Mouse (Mus musculus) megakaryocyte-erythroid progenitor cell, adult 5 weeks (primary cell): ENCODE measurements around the gene Wdr46. TPM values are rescaled to one million over a fixed set of nuclear protein-coding genes. Genes with fewer than 3 reads are reported as not detected.

Source experiments
- polyA plus RNA-seq: library from polyadenylated mRNA; stranded (reverse); fragments of >175 nt; gene quantifications from 2 replicates; pipeline ENCODE4 v1.2.3, GENCODE M21; 2012

Wdr46 gene
- polyA plus RNA-seq: 131 and 141 TPM in 2 replicates

DNA sequence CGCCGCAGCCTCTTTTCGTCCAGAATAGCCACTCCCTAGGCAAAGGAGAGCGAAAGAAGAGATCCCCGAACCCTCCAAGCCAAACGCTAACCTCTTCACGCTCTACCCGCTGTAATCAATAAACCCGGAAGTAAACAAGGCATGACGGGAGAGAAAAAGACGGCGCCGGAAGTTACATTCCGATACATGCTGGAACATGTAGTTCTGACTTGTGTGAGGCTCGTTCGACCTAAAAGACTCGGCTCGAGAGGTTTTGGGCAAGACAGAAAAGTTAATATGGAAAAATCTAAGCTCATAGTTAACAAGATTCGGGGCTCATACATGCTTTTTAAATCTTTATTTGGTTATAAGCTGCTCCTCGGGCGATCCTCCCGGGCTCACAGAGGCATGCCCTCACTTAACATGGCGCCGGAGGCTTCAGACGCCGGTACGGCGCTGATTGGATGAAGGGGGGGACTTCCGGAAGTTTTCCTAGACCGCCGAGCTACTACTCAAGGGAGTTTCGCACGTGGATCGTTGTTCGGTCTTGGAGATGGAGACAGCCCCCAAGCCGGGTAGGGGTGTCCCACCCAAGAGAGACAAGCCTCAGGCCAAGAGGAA lies at the start of gene Wdr46, which contains the start of gene Pfdn6:
Gene Wdr46, plus strand, starts transcription at position 455 of the 600 bp plus-strand sequence.
Gene Pfdn6, minus strand, starts transcription at position 138 of the 600 bp plus-strand sequence.

DNA sequence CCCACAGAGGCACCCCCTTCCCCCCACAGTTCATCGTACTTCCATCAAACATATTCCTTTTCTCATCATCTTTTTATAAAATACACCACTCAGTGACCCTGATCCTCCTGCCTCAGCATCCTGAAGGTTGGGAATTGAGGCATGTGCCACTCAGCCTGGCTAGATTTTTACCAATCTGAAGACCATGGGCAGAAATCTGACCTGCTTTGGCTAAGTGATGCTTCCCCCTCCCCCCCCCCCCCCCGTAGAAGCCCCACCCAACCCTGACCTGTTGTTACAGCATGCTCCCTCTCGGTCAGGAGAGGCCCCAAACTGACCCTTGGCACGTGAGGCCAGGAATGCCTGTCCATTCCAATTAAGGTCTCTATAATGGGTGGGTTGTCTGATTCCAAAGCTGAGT lies 35.6 kb upstream of the Wdr46 start, which contains the start of gene Platr17:
Gene Platr17, plus strand, starts transcription at position 301 of the 400 bp plus-strand sequence.

DNA sequence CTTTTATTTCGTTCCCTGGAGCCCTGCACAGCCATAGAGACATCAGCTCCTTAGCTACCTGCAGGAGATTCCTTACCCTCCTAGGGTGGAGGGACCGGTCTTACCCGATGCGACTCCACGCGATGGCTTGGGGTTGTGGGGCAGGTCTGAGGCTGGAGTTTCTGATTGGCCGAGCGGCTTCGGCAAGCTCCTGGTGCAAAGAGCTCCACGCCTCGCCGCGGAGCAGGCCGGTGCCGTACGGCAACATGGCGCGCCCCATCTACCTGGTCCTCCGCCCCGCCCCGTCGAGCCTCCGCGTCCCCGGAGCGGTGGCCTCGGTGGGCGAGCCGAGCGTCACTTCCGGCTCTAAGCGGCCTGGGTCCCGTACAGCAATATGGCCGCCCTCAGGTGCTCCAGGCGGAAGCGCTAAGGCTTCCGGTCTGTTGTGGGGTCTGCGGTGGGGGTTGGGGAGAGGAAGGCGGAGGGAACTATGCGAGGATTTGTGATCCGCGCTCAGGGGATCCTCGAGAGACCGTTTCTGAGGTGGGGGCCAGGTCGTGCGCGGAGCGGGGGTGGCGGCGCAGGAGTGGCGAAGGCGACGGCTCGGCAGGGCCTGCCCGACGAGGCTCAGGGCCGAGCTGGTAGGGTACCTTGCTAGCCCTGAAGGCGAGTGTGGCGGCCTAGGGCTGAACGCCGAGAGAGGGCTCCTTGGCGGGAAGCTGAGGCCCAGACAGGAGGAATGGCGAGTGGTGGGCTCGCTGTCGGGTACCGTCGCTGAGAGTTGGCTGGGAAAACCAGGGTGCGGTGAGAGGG lies 31.2 kb upstream of the Wdr46 start, which contains the start of gene Daxx:
Gene Daxx, plus strand, starts transcription at position 338 of the 792 bp plus-strand sequence.

DNA sequence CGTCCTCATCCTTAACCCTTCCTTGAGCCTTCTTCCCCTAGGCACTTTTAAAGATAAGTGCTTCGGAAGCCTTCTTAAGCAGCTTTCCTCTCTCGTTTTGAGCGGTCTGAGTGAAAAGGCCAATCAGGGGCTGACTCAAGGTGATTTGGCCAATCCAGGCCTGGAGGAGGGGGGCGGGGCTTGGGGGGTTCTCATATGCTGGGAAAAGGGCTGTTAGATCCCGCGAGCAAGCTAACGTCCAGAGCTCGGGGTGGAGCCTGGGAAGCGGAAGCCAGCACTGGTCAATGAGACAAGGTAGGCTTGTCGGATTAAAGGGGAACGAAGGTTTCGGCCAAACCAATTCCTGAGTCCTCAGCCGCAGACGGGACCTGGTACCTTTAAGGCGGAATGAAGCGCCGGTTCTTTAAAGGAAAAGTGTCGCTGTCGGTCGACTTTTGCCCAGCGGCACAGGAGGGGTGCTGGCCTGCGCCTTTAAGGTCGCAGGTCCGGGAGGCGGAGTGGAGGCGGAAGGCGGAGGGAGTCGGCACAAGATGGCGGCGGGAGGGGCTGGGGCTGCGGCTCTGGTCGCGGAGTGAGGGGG lies 24.7 kb upstream of the Wdr46 start, which contains the start of the genes Tapbp and Zbtb22:
Gene Tapbp, plus strand, starts transcription at position 229 of the 580 bp plus-strand sequence.
Gene Zbtb22, plus strand, starts transcription at position 234 of the 580 bp plus-strand sequence.

DNA sequence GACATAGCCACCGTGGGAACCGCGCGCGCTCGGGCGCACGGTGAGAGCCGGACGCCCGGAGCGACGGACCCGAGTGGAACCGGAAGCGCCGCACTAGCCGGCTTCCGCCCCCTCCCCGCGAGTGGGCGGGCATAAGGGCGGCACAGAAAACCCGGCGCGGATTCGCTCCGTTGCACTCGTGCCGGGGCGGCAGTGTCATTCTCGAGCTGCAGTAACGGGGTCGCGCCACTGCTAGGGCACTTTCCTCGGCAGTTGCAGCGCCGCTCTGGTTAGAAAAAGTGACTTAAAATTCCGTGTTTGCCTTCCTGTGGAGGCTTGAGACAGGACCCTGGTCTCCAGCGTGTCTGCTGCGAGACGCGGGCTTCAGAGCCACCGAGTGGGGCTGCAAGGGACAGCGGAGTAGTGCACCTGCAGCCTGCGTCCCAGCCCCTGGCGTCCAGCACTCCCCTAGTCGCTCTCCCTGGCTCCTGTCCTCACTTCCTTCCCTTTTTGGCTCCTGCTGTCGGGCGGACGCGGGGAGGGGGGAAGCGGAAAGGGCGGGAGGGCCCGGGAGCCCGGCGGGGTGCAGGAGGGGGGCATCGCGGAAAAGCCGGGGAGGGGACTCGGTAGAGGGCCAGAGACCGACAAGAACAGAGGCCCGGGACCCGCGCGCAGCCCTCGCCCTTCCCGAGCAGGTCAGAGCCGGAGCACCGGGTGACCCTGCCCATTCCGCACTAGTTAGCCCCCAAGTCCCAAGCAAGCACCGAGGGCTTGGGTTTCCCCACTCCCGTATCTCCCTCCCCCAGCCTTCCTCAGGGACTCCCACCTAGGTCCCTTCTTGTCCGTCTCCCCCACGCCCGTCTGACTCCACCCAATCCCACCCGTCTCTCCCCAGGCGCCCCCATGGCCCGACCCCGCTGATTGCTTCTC lies 10.8 kb upstream of the Wdr46 start, which contains the start of gene Rgl2:
Gene Rgl2, plus strand, starts transcription at position 173 of the 909 bp plus-strand sequence.

DNA sequence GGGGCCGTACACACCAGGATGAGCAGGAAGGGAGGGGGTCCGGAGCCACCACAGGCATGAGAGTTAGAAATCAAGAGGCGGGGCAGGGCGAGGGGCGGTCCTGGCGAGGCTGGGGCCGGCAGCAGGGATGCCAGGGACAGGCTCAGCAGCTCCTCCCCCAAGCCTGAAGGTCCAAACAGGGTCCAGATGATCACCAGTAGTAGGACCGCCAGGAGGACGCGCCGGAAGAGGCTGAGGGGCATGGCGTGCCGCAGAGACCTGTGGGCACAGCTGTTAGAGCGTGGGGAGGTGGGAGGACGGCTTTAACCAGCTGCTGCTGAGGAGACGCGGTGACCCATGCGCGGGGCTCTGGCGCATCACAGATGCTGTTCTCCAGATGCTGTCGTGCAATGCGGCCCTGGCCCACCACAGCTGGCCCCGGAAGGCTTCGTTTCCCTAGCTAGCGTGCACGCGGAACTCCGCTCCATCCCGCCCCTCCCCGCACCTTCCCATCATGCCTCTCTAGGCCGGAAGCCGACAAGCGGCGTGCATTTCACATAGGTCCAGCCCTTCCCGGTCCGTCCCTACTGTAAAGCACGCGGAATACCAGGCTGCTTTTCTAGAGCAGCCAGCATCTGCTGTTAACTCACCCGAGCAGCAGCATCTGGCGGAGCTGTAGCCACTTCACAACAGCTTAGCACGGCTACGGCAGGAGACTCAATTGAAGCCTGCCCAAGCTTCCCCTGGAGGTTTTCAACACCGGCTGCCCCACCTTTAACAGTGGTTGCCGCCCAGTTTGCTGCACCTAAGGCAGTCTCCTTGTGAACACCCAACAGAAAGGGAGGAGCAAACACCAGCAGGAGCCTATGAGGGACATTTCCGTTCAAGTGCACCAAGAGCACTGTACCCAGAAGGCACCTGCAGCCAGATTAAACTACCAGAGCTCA lies 10.8 kb downstream of the Wdr46 start, which contains the start of gene B3galt4:
Gene B3galt4, minus strand, starts transcription at position 468 of the 926 bp plus-strand sequence.

DNA sequence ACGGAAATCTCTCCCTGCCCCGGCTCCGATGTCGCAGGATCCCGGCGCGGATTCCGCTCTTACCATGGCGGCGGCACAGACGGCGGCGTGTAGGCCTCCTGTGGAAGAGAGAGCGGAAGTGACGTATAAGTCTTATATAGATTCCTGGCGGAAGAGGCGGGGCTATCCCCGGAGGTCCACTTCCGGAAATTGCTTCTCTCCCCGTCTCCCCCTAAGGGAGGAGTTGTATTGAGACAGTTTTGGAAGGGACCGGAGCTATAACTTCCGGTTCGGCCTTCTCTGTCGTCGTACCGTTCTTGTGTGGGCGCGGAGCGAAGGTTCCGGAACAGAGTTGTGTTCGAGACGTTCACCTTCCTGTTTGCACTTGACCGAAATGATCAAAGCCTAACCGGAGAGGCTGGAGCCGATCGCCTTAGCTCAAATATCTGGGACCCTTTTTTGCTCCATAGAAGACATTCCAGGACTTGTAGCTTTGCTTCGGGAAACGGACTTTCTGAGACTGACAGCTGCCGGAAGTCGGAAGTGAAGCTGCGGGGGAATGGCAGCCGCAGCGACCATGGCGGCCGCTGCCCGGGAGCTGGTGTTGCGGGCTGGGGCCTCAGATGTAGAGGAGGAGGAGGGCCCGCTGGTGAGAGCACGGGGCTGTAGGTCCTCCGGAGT lies 15.2 kb downstream of the Wdr46 start, which contains the start of the genes Vps52 and Rps18:
Gene Vps52, plus strand, starts transcription at position 258 of the 660 bp plus-strand sequence.
Gene Rps18, minus strand, starts transcription at position 447 of the 660 bp plus-strand sequence.

Other genes starting within 250 kb of the Wdr46 start
- gene March2, start 222.0 kb upstream of the Wdr46 start, polyA plus RNA-seq: 16.8 and 20.2 TPM in 2 replicates
- gene Rab11b, start 180.1 kb upstream of the Wdr46 start, polyA plus RNA-seq: 161 and 162 TPM in 2 replicates
- gene Angptl4, start 158.8 kb upstream of the Wdr46 start, polyA plus RNA-seq: 4.6 and 5.9 TPM in 2 replicates
- 2.8 and 2.9 TPM in 2 replicates for gene Kank3, start 130.1 kb upstream of the Wdr46 start, polyA plus RNA-seq
- gene Rps28, start 116.1 kb upstream of the Wdr46 start, polyA plus RNA-seq: 7,027 and 8,316 TPM in 2 replicates
- gene Ndufa7, start 116.1 kb upstream of the Wdr46 start, polyA plus RNA-seq: 544 and 641 TPM in 2 replicates
- gene Cd320, start 97.6 kb upstream of the Wdr46 start, polyA plus RNA-seq: 21.7 and 28.1 TPM in 2 replicates
- gene Gm7029, start 66.8 kb upstream of the Wdr46 start, polyA plus RNA-seq: not detected in 2 replicates
- 46.4 and 49.9 TPM in 2 replicates for gene Kifc1, start 50.0 kb upstream of the Wdr46 start, polyA plus RNA-seq
- gene Platr17, start 35.5 kb upstream of the Wdr46 start, polyA plus RNA-seq: 0.67 and 1.0 TPM in 2 replicates
- gene Daxx, start 31.2 kb upstream of the Wdr46 start, polyA plus RNA-seq: 45.6 and 53.3 TPM in 2 replicates
- gene Tapbp, start 24.8 kb upstream of the Wdr46 start, polyA plus RNA-seq: 748 and 750 TPM in 2 replicates
- gene Zbtb22, start 24.8 kb upstream of the Wdr46 start, polyA plus RNA-seq: 54.2 and 58.7 TPM in 2 replicates
- 300 and 303 TPM in 2 replicates for gene Rgl2, start 11.1 kb upstream of the Wdr46 start, polyA plus RNA-seq
- 332 and 390 TPM in 2 replicates for gene Pfdn6, start 317 bp upstream of the Wdr46 start, polyA plus RNA-seq
- gene B3galt4, start 10.8 kb downstream of the Wdr46 start, polyA plus RNA-seq: 12.5 and 21.8 TPM in 2 replicates
- 45.7 and 47.0 TPM in 2 replicates for gene Vps52, start 15.2 kb downstream of the Wdr46 start, polyA plus RNA-seq
- gene Rps18, start 15.3 kb downstream of the Wdr46 start, polyA plus RNA-seq: 788 and 958 TPM in 2 replicates
- 2,707 and 3,834 TPM in 2 replicates for gene H2-K1, start 59.7 kb downstream of the Wdr46 start, polyA plus RNA-seq
- 50.5 and 69.1 TPM in 2 replicates for gene Ring1, start 84.0 kb downstream of the Wdr46 start, polyA plus RNA-seq
- gene H2-Ke6, start 87.4 kb downstream of the Wdr46 start, polyA plus RNA-seq: 73.4 and 93.4 TPM in 2 replicates
- gene Slc39a7, start 91.0 kb downstream of the Wdr46 start, polyA plus RNA-seq: 124 and 129 TPM in 2 replicates
- gene Rxrb, start 91.2 kb downstream of the Wdr46 start, polyA plus RNA-seq: 259 and 275 TPM in 2 replicates
- 18.1 and 22.9 TPM in 2 replicates for gene Col11a2, start 98.8 kb downstream of the Wdr46 start, polyA plus RNA-seq
- gene H2-Oa, start 151.7 kb downstream of the Wdr46 start, polyA plus RNA-seq: 18.9 and 21.5 TPM in 2 replicates
- gene H2-DMa, start 178.9 kb downstream of the Wdr46 start, polyA plus RNA-seq: 87.7 and 91.4 TPM in 2 replicates
- 509 and 540 TPM in 2 replicates for gene Brd2, start 182.0 kb downstream of the Wdr46 start, polyA plus RNA-seq
- 3.6 and 4.5 TPM in 2 replicates for gene H2-DMb2, start 202.6 kb downstream of the Wdr46 start, polyA plus RNA-seq
- 42.5 and 51.0 TPM in 2 replicates for gene H2-DMb1, start 212.4 kb downstream of the Wdr46 start, polyA plus RNA-seq
- 141 TPM in 2 replicates for gene Tap1, start 246.9 kb downstream of the Wdr46 start, polyA plus RNA-seq
- gene Psmb9, start 247.1 kb downstream of the Wdr46 start, polyA plus RNA-seq: 78.2 and 85.0 TPM in 2 replicates